9 mouse cellular contexts compared by ENCODE assay signal in genomic region chr5:119831201-119831771, GRCm38 (mm10). TPM values are rescaled to one million over a fixed set of nuclear protein-coding genes. Genes with fewer than 3 reads are reported as not detected.
A peak's percentile ranks its signal among the peaks of the same experiment; 100 is the strongest.
DNase-seq lines count a peak whose midpoint lies in the region; ATAC-seq and TF ChIP-seq lines count a peak whose summit lies in the region.
"Had no signal": no experiment of that assay in that cellular context is flagged by ENCODE, and none has a peak within 500 bp of the region (broad histone marks: within the 10 kb centered on the region; RNA-seq: fewer than 3 reads in every experiment).

No protein-coding gene starts in this region.

- TF ChIP-seq CTCF in bone marrow macrophage, adult 2 months (IDR thresholded peaks at IDR 0.05; ENCODE audit: low read depth, low read length): no peak

- TF ChIP-seq POLR2A in bone marrow macrophage, adult 2 months (IDR thresholded peaks at IDR 0.05; ENCODE audit: borderline replicate concordance, low read depth, low read length): no peak

- H3K27me3 ChIP-seq in kidney, embryonic 15.5 days: peaks cover 100% of the 10 kb centered on the region
- peaks cover 31% of the 10 kb centered on the region for H3K27me3 ChIP-seq in heart, embryonic 13.5 days (replicated peaks)
- H3K27me3 ChIP-seq in liver, embryonic 15.5 days: peaks cover 90% of the 10 kb centered on the region

- no peaks in the 10 kb centered on the region for H3K36me3 ChIP-seq in kidney, embryonic 15.5 days
- no peaks in the 10 kb centered on the region for H3K36me3 ChIP-seq in heart, embryonic 13.5 days
- H3K36me3 ChIP-seq in liver, embryonic 15.5 days (replicated peaks): no peaks in the 10 kb centered on the region

- H3K4me3 ChIP-seq in kidney, embryonic 15.5 days (replicated peaks): peak overlapping the region; percentile 5
- H3K4me3 ChIP-seq in bone marrow macrophage, adult 2 months (ENCODE audit: insufficient read depth, low read length): peak overlapping the region; percentile 35
- peak overlapping the region; percentile 79 for H3K4me3 ChIP-seq in heart, embryonic 13.5 days
- peak overlapping the region; percentile 29 for H3K4me3 ChIP-seq in liver, embryonic 15.5 days (replicated peaks)

- no peak overlapping the region for H3K9ac ChIP-seq in kidney, embryonic 15.5 days
- peak overlapping the region; percentile 97 for H3K9ac ChIP-seq in heart, embryonic 13.5 days
- H3K9ac ChIP-seq in liver, embryonic 15.5 days: no peak overlapping the region

- H3K4me2 ChIP-seq in kidney, embryonic 15.5 days: peak overlapping the region; percentile 40
- peak overlapping the region; percentile 81 for H3K4me2 ChIP-seq in heart, embryonic 13.5 days
- peak overlapping the region; percentile 49 for H3K4me2 ChIP-seq in liver, embryonic 15.5 days

- no peak overlapping the region for H3K27ac ChIP-seq in kidney, embryonic 15.5 days
- H3K27ac ChIP-seq in bone marrow macrophage, adult 2 months (ENCODE audit: insufficient read depth, low read depth, low read length): no peak overlapping the region
- H3K27ac ChIP-seq in heart, embryonic 13.5 days (replicated peaks): peak overlapping the region; percentile 98
- no peak overlapping the region for H3K27ac ChIP-seq in liver, embryonic 15.5 days (replicated peaks)

- no peaks in the 10 kb centered on the region for H3K9me3 ChIP-seq in kidney, embryonic 15.5 days (replicated peaks)
- no peaks in the 10 kb centered on the region for H3K9me3 ChIP-seq in heart, embryonic 13.5 days
- no peaks in the 10 kb centered on the region for H3K9me3 ChIP-seq in liver, embryonic 15.5 days (replicated peaks)

- under 1% methylated on average over 33 of the region's 33 CpGs for WGBS in kidney, embryonic 15.5 days
- WGBS in heart, embryonic 13.5 days: 1% methylated on average over 33 of the region's 33 CpGs
- WGBS in liver, embryonic 15.5 days (ENCODE audit: insufficient replicate concordance): 2% methylated on average over 33 of the region's 33 CpGs

- H3K4me1 ChIP-seq in kidney, embryonic 15.5 days: peaks cover 12% of the 10 kb centered on the region
- H3K4me1 ChIP-seq in bone marrow macrophage, adult 2 months (ENCODE audit: control insufficient read depth, insufficient read depth, low read length): no peaks in the 10 kb centered on the region
- peaks cover 43% of the 10 kb centered on the region for H3K4me1 ChIP-seq in heart, embryonic 13.5 days
- no peaks in the 10 kb centered on the region for H3K4me1 ChIP-seq in liver, embryonic 15.5 days (replicated peaks)

- no peak for DNase-seq in kidney, postnatal 14 days
- no peak for DNase-seq in frontal cortex, postnatal 10 days (ENCODE audit: low spot score in 2 of 2)
- no peak for DNase-seq in cerebellum, adult 9-10 months
- no peak for DNase-seq in spleen, postnatal 14 days (ENCODE audit: low spot score in 2 of 2)

- no peak for ATAC-seq in kidney, embryonic 15.5 days (replicated peaks; ENCODE audit: low FRiP score)
- no peak for ATAC-seq in heart, embryonic 13.5 days (ENCODE audit: extremely low read depth, insufficient number of reproducible peaks, low FRiP score, low TSS enrichment)
- ATAC-seq in liver, embryonic 15.5 days (ENCODE audit: insufficient read depth): no peak
- ATAC-seq: Patski had no signal

RNA-seq across cellular contexts. Expression of gene Tbx5, which starts 1.2 kb away (rescaled TPM):
- 0.14 TPM in 1 of 2 replicates, not detected in the other for polyA plus RNA-seq in kidney, embryonic 15.5 days (2015; fragmentation: Nextera tagmentation; extraction: Ambion mirVana)
- not detected in 2 replicates for polyA plus RNA-seq in bone marrow macrophage, adult 2 months (2012; ENCODE audit: insufficient read depth, insufficient read length, missing spikeins)
- polyA plus RNA-seq in heart, embryonic 13.5 days (2015; fragmentation: Nextera tagmentation; extraction: Ambion mirVana): 31.3 and 38.4 TPM in 2 replicates
- polyA plus RNA-seq in liver, embryonic 15.5 days (2015; fragmentation: Nextera tagmentation; extraction: Ambion mirVana): 0.05 TPM in 2 replicates
- polyA plus RNA-seq: Patski had no signal

Comparison
In these comparisons a context has a peak if more than half of its experiments do, and no peak if none do; other contexts are left out.
1. H3K4me3 ChIP-seq: peak in every context shown above with its lines; median percentile 79 in heart, embryonic 13.5 days; 35 in bone marrow macrophage, adult 2 months; 29 in liver, embryonic 15.5 days; 5 in kidney, embryonic 15.5 days.
2. RNA of gene Tbx5, which starts 1.2 kb away (polyA plus RNA-seq): 31.3 to 38.4 TPM in heart, embryonic 13.5 days; 0.14 TPM in kidney, embryonic 15.5 days, 0.05 TPM in liver, embryonic 15.5 days and not detected in bone marrow macrophage, adult 2 months; every median in the first group is over 10 times any median in the second.
3. Peak in every context shown above with its lines, with median percentiles within 50 percentile points of each other: H3K4me2 ChIP-seq.